Mouse (Mus musculus) left cerebral cortex, adult 2 months (tissue): Measurements from ENCODE around the gene Rps6ka2. TPM values are rescaled to one million over a fixed set of nuclear protein-coding genes. Genes with fewer than 3 reads are reported as not detected.
A peak's percentile ranks its signal among the peaks of the same experiment; 100 is the strongest.

Source experiments
- DNase-seq, 2 experiments: peaks; one replicate each; pipeline ENCODE4 v3.0.0; 2021 to 2022; ENCODE audit warnings: low spot score in 2 of 2, mixed read lengths in 1 of 2; ENCODE audit errors: extremely low spot score in 1 of 2
- H3K27ac ChIP-seq: fragments of 200-600 bp; 2 replicates; pipeline ENCODE4 v1.8.1; 2022
- H3K4me3 ChIP-seq: fragments of 200-600 bp; 2 replicates; pipeline ENCODE4 v1.8.1; 2022
- CTCF ChIP-seq: fragments of 200-600 bp; IDR thresholded peaks from 2 replicates; pipeline ENCODE4 v1.8.1; 2022; ENCODE audit warnings: antibody characterized with exemption, mild to moderate bottlenecking, moderate library complexity
- intact Hi-C: fragments of 180-260 bp; cut with DNase I; formaldehyde crosslinking; loops from one replicate; pipeline ENCODE4 v1.15.1; 2025
- total RNA-seq, 2 experiments: library from RNA; stranded (reverse); gene quantifications; 2 replicates each; pipeline ENCODE4 v1.2.3; 2021

The Rps6ka2 gene
- total RNA-seq, 2 experiments from 2014 or later, result 62.4 to 69.4 TPM

DNA sequence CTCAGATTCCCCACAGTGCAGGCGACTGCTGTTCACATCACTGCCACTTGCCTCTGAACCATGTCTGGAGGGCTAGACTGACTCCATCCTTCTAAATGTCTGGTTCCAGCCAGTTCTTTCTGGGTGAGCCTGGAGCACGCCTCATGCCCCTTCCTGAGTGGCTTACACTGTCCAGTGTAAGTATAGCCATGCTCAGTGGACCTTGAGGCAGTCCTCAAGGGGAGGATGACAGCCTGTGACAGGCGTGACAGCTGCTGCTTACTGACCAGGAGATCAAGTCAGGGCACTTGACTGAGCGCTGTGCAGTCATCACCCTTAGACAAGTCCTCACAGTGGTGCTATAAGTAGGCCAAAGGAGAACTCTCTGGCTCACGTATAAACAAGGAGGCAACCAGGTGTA is 94.7 kb downstream of the Rps6ka2 start:
- TF ChIP-seq CTCF, result no peak
- H3K27ac ChIP-seq, result no peak overlapping the region
- H3K4me3 ChIP-seq, result no peak overlapping the region
- DNase-seq, result no peak
- intact Hi-C loops, result loop anchor here (5.0 kb wide), 1 partner anchor 67 kb away; no protein-coding TSS in a partner anchor

DNA sequence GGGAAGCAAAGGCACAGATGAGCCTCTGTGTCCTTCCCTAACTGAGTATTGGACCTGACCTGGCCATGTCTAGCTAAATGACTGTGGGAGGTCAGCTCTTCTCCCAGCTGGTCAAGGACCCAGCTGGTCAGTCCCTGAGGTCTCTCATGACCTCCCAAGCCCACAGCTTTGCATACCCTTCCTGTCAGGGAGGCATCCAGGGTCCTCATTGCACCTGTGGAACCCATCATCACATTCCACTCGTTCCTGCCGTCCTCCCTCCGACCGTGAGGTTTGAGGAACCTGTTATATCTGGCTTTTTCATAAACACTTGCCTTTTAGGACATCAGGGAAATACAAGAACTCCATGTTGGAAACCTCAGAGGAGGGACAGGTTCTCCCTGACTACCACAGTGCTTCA is 95.4 kb downstream of the Rps6ka2 start:
- Histone ChIP-seq H3K27ac (no peak overlapping the region), H3K4me3 (no peak overlapping the region)
- intact Hi-C loops, result loop anchor here (5.0 kb wide), 1 partner anchor 68 kb away; no protein-coding TSS in a partner anchor
- TF ChIP-seq CTCF, result no peak
- no peak for DNase-seq

DNA sequence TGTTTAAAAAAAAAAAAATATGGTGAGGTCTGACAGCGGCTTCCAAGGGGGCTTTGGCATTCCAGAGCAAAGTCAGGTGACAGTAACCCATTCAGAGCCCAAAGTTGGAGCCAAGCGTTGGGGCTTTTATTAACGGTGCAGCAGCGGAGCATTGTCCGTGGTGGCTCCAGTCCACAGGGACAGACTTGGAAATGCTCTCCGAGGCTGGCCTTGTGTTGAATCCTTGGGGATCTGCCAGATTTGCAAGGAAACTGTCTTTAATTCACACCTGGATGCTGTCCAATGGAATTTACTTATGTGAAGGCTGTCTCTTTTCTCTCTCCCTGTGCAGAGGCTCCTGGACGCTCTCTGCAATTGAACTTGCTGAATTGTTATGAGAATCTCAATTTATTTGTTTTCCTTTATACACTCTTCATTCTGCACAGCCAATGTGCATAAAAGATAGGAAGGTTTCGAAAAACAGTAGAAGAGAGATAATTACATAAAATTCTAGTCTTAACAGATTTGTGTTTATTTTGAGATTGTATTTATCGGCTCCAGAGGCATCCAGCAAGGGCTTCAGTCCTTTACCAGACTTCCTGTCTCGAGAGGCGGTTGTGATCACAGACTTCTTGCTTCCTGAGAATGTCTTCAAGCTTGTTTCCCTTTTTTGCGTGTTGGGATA is 95.9 kb downstream of the Rps6ka2 start:
- no peak for TF ChIP-seq CTCF
- Histone ChIP-seq H3K4me3 (no peak overlapping the region), H3K27ac (no peak overlapping the region)
- no peak for DNase-seq
- intact Hi-C loops, result loop anchor here (5.0 kb wide), 1 partner anchor 69 kb away; no protein-coding TSS in a partner anchor

DNA sequence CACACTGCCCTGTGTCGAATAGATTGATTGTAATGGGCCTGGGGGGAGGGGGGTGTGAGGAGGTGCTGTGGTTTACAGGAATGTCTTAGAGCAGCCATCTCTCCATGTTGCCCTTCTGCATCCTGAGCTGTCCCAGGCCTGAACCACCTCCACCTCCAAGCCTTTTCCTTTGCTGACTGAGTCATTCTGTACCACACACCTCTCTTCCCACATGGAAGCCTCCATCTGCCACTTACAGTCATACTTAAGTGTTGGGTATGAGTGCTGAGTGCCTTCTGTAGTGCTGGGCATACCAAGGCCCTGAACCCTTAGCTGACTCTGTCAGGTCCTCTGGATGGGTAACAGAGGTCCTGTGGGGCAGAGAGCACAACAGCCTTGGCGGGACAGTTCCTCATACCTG is 97.9 kb downstream of the Rps6ka2 start:
- DNase-seq, result no peak
- intact Hi-C loops, result loop anchor here (5.0 kb wide), 1 partner anchor 71 kb away; no protein-coding TSS in a partner anchor
- Histone ChIP-seq H3K4me3 (no peak overlapping the region), H3K27ac (no peak overlapping the region; the same call in 1 of the 2 replicates)
- TF ChIP-seq CTCF, result no peak

DNA sequence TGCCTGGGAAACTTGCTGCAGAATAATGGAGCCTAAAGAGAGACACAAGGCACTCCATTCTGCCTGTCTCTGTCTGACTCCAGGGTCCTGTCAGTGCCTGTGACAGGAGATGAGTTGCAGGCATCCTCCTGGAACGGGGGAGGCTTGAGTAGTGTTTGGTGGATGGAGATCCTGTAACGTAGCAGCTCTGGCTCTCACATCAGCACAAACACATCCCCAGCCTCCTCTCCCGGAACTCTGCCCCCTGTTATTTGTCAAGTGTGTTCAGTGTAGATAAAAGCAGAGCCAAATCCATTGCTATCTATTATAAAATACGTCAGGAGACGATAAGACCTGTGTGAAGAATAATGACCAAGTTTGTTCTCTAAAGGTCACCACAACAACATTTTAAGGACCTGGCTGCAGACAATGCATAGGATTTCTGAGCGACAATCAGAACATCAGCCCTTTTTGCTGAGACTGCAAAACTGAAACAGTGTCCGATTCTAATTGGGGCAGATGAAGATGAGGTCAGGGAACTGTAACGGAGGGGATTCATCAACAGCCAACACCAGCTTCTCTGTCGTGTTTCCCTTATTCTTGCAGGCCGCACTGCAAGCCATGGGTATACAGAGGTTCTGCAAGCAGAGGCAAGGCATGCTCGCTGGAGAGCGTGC is 99.4 kb downstream of the Rps6ka2 start:
- DNase-seq, result no peak
- intact Hi-C loops, result loop anchor here (5.0 kb wide), 1 partner anchor 72 kb away; no protein-coding TSS in a partner anchor
- no peak for TF ChIP-seq CTCF
- peak overlapping the region; percentile 32; the same call in 1 of the 2 replicates for H3K27ac ChIP-seq
- no peak overlapping the region for H3K4me3 ChIP-seq

DNA sequence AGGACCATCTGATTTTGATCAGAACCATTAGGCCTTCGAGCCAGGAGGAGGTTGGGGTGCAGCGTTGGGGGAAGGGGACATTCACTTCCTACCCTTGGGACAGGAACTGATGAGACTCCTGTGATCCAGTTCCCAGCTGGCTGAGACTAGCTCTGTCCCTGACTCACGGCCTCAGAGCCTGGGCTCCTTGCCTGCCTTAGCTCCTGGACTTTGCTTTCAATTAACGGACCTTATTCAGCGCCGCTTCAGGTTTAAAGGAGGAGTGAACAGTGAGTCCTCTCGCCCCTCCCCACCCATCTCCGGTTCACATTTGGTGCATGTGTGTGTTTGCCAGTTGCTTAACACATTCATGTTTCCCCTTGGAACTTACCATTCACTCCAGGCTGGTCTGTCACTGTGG is 100.6 kb downstream of the Rps6ka2 start:
- intact Hi-C loops, result no loop called here
- Histone ChIP-seq H3K27ac (no peak overlapping the region), H3K4me3 (no peak overlapping the region)
- no peak for TF ChIP-seq CTCF
- DNase-seq, result no peak

GRCm38 (mm10) chr17:7271522-7272134 is 101.7 kb downstream of the Rps6ka2 start:
- DNase-seq, result no peak
- Histone ChIP-seq H3K4me3 (no peak overlapping the region), H3K27ac (no peak overlapping the region)
- intact Hi-C loops, result no loop called here
- no peak for TF ChIP-seq CTCF

- no peak for DNase-seq
- no peak overlapping the region for H3K27ac ChIP-seq
- intact Hi-C loops, result no loop called here
- no peak for TF ChIP-seq CTCF
- no peak overlapping the region for H3K4me3 ChIP-seq
Observed at GRCm38 (mm10) chr17:7273054-7273453, 103.1 kb downstream of the Rps6ka2 start.

DNA sequence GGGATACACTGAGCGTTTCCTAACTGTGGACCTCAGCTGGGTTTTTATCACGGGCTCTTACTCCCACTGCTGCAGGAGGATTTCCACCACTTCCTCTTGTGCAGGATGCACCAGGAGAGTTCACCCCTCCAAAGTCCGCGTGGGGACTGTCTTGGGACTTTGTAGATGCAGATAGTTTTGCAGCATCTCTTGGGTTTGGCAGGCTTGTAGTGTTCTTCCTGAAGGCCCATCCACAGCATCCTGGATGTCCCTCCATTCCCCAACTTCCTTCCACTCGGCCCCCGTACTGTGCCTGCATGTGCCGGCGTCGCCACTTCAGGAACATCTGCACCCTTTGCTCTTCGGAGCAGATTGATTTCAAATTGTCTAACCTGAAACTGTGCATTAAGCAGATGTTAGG is 103.9 kb downstream of the Rps6ka2 start:
- TF ChIP-seq CTCF, result no peak
- H3K27ac ChIP-seq, result no peak overlapping the region
- no peak overlapping the region for H3K4me3 ChIP-seq
- intact Hi-C loops, result no loop called here
- no peak for DNase-seq

GRCm38 (mm10) chr17:7278702-7279242 is 108.9 kb downstream of the Rps6ka2 start:
- Histone ChIP-seq H3K27ac (no peak overlapping the region), H3K4me3 (no peak overlapping the region)
- intact Hi-C loops, result no loop called here
- TF ChIP-seq CTCF, result no peak
- no peak for DNase-seq

DNA sequence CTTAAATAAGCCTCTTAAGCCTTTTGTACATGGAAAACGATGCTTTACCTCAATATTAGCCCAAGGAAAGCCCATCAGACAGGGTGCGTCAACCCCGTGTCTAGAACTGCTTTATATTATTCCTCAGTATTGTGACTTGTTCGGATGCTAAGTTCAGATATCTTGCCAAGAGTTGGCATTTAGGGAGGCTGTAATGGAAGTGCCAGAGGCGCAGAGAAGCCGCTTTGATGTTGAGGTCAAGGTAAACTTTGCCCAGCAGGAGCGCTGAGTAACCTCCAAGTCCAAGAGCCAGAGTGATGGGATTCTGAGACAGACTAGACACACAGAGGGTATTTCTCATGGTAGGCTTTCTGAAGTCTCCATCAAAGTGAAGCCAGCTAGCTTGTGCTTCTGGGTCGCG is 109.3 kb downstream of the Rps6ka2 start:
- intact Hi-C loops, result no loop called here
- TF ChIP-seq CTCF, result no peak
- H3K27ac ChIP-seq, result no peak overlapping the region
- H3K4me3 ChIP-seq, result no peak overlapping the region
- DNase-seq, result no peak

- Histone ChIP-seq H3K4me3 (no peak overlapping the region), H3K27ac (peak overlapping the region; percentile 40; the same call in 1 of the 2 replicates)
- TF ChIP-seq CTCF, result no peak
- intact Hi-C loops, result no loop called here
- no peak for DNase-seq
Observed at GRCm38 (mm10) chr17:7284297-7284910, 114.5 kb downstream of the Rps6ka2 start.
